In the genomic region with DNA sequence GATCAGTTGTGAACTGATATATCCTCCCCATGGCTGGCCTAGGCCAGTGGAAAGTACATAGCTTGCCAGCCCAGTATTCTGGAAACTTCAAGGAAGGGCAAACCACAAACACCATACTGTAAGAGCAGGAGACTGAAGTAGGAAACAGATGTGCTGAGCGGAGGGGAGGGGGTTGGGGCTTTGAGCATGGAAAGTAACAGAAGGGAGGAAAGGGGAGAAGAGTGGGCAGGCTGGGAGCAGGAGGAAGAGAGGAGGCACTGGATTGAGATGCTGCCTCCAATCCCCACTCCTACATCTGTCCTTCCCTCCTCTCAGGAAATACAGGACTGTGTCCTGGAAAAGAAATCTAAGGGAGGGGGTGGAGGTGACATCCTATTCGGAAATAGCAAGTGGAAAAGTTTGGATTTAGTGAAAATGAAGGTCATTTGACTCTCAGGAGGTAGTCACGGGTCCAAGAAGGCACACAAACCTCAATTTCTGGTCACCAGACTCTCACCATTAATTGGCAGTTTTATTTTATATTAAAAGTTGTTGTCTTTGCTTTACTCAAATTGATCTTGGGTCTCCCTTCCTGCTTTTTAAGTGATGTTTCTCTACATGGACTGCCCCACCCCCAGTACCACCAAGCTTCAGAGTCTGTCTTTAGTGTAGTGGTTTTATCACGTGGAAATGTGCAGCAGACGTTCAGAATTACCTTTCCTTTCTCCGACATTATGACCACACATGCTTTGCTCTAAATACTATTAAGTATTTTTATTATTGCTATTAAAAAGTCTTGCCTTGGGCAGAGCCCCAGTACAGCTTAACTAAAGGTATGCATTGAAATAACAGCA, we compare ENCODE assay signal across 19 mouse cellular contexts.
DNase-seq lines count a peak whose midpoint lies in the region; ATAC-seq lines count a peak whose summit lies in the region.
"Had no signal": no experiment of that assay in that cellular context is flagged by ENCODE, and none has a peak within 500 bp of the region (broad histone marks: within the 10 kb centered on the region; RNA-seq: fewer than 3 reads in every experiment).

No protein-coding gene starts in this region.

- DNase-seq in heart, postnatal 25 days (ENCODE audit: low spot score): no peak
- peak; percentile 78 for DNase-seq in midbrain, embryonic 11.5 days (ENCODE audit: low spot score, missing footprints)
- peak; percentile 35 for DNase-seq in forelimb bud, embryonic 11.5 days (ENCODE audit: low read depth, low spot score)
- peak; percentile 9 for DNase-seq in mesoderm, embryonic 11.5 days (ENCODE audit: low read depth, low spot score)
- DNase-seq: cerebellum, adult 11-12 months; gastrocnemius, postnatal 10 days; kidney, postnatal 14 days; layer of hippocampus, postnatal 36 days; liver, embryonic 13.5 days; spleen, adult 18-20 months; thymus, postnatal 4 days had no signal

- 0 out of 2 replicates have a peak, but pooled peaks cover 4% of the 10 kb centered on the region for H3K4me1 ChIP-seq in heart, embryonic 13.5 days
- H3K4me1 ChIP-seq in midbrain, embryonic 11.5 days (ENCODE audit: control insufficient read depth, insufficient read depth, low read length): no peaks in the 10 kb centered on the region
- H3K4me1 ChIP-seq in midbrain, embryonic 16.5 days (ENCODE audit: control insufficient read depth, insufficient read depth, low read length): no peaks in the 10 kb centered on the region
- H3K4me1 ChIP-seq in intestine, embryonic 15.5 days (replicated peaks): no peaks in the 10 kb centered on the region
- H3K4me1 ChIP-seq: hindbrain, embryonic 12.5 days; liver, embryonic 13.5 days; midbrain, embryonic 15.5 days had no signal

- peak overlapping the region; percentile 48; the same call in 1 of the 2 replicates for H3K27ac ChIP-seq in heart, embryonic 13.5 days (replicated peaks)
- no peak overlapping the region for H3K27ac ChIP-seq in midbrain, embryonic 11.5 days (ENCODE audit: low read depth, low read length)
- no peak overlapping the region for H3K27ac ChIP-seq in midbrain, embryonic 16.5 days (ENCODE audit: low read length)
- no peak overlapping the region for H3K27ac ChIP-seq in intestine, embryonic 15.5 days
- H3K27ac ChIP-seq: hindbrain, embryonic 12.5 days; liver, embryonic 13.5 days; midbrain, embryonic 15.5 days had no signal

- intact Hi-C loops in heart, postnatal 25 days (cut with DNase I): no loop called here

- H3K4me2 ChIP-seq in heart, embryonic 13.5 days: no peak overlapping the region
- no peak overlapping the region for H3K4me2 ChIP-seq in midbrain, embryonic 11.5 days
- H3K4me2 ChIP-seq in midbrain, embryonic 16.5 days (ENCODE audit: low read length): no peak overlapping the region
- H3K4me2 ChIP-seq in intestine, embryonic 15.5 days (replicated peaks): no peak overlapping the region
- H3K4me2 ChIP-seq: hindbrain, embryonic 12.5 days; liver, embryonic 13.5 days; midbrain, embryonic 15.5 days had no signal

- no peaks in the 10 kb centered on the region for H3K36me3 ChIP-seq in heart, embryonic 13.5 days
- H3K36me3 ChIP-seq in midbrain, embryonic 11.5 days (ENCODE audit: control insufficient read depth, insufficient read depth, low read length): no peaks in the 10 kb centered on the region
- H3K36me3 ChIP-seq in midbrain, embryonic 16.5 days (ENCODE audit: control insufficient read depth, insufficient read depth, low read length): no peaks in the 10 kb centered on the region
- H3K36me3 ChIP-seq in intestine, embryonic 15.5 days: no peaks in the 10 kb centered on the region
- H3K36me3 ChIP-seq: hindbrain, embryonic 12.5 days; liver, embryonic 13.5 days; midbrain, embryonic 15.5 days had no signal

- no peak overlapping the region for H3K9ac ChIP-seq in heart, embryonic 13.5 days
- no peak overlapping the region for H3K9ac ChIP-seq in midbrain, embryonic 11.5 days (ENCODE audit: low read length)
- H3K9ac ChIP-seq in midbrain, embryonic 16.5 days (ENCODE audit: low read depth, low read length): no peak overlapping the region
- H3K9ac ChIP-seq in intestine, embryonic 15.5 days: no peak overlapping the region
- H3K9ac ChIP-seq: hindbrain, embryonic 12.5 days; liver, embryonic 13.5 days; midbrain, embryonic 15.5 days had no signal

- H3K27me3 ChIP-seq in heart, embryonic 13.5 days (replicated peaks): no peaks in the 10 kb centered on the region
- no peaks in the 10 kb centered on the region for H3K27me3 ChIP-seq in midbrain, embryonic 11.5 days (ENCODE audit: control insufficient read depth, insufficient read depth, low read length)
- no peaks in the 10 kb centered on the region for H3K27me3 ChIP-seq in midbrain, embryonic 16.5 days (ENCODE audit: control insufficient read depth, insufficient read depth, low read depth, low read length)
- H3K27me3 ChIP-seq in intestine, embryonic 15.5 days (replicated peaks): no peaks in the 10 kb centered on the region
- H3K27me3 ChIP-seq: hindbrain, embryonic 12.5 days; liver, embryonic 13.5 days; midbrain, embryonic 15.5 days had no signal

- ATAC-seq in heart, embryonic 13.5 days (ENCODE audit: extremely low read depth, insufficient number of reproducible peaks, low FRiP score, low TSS enrichment): no peak
- no peak for ATAC-seq in midbrain, embryonic 11.5 days (ENCODE audit: low FRiP score)
- no peak for ATAC-seq in midbrain, embryonic 16.5 days
- no peak for ATAC-seq in intestine, embryonic 15.5 days
- ATAC-seq in CD4-positive, CD25-positive, alpha-beta regulatory T cell, adult 4 months: no peak
- ATAC-seq: activated CD4-positive, CD25-positive, alpha-beta regulatory T cell, adult 4 months; intestine, postnatal 0 days; midbrain, embryonic 15.5 days had no signal

- H3K4me3 ChIP-seq in heart, embryonic 13.5 days: no peak overlapping the region
- H3K4me3 ChIP-seq in midbrain, embryonic 11.5 days (ENCODE audit: low read depth, low read length): no peak overlapping the region
- no peak overlapping the region for H3K4me3 ChIP-seq in midbrain, embryonic 16.5 days (ENCODE audit: low read depth, low read length)
- H3K4me3 ChIP-seq in intestine, embryonic 15.5 days (replicated peaks): no peak overlapping the region
- H3K4me3 ChIP-seq: hindbrain, embryonic 12.5 days; liver, embryonic 13.5 days; midbrain, embryonic 15.5 days had no signal

- WGBS in heart, embryonic 13.5 days: 47% methylated on average over 6 of the region's 6 CpGs
- WGBS in midbrain, embryonic 11.5 days: 82% methylated on average over 6 of the region's 6 CpGs
- WGBS in midbrain, embryonic 16.5 days: 83% methylated on average over 6 of the region's 6 CpGs
- WGBS in intestine, embryonic 15.5 days: 70% methylated on average over 6 of the region's 6 CpGs

- no peaks in the 10 kb centered on the region for H3K9me3 ChIP-seq in heart, embryonic 13.5 days
- H3K9me3 ChIP-seq in midbrain, embryonic 11.5 days (ENCODE audit: control insufficient read depth, low read length): no peaks in the 10 kb centered on the region
- H3K9me3 ChIP-seq in midbrain, embryonic 16.5 days (replicated peaks; ENCODE audit: control insufficient read depth, low read length, poor library complexity, severe bottlenecking): no peaks in the 10 kb centered on the region
- no peaks in the 10 kb centered on the region for H3K9me3 ChIP-seq in intestine, embryonic 15.5 days
- H3K9me3 ChIP-seq: hindbrain, embryonic 12.5 days; liver, embryonic 13.5 days; midbrain, embryonic 15.5 days had no signal
